Mouse (Mus musculus): ENCODE measurements around the gene Gtf3c4.

The Gtf3c4 gene

GRCm38 (mm10) chr2:28799575-28799974, 40.6 kb downstream of the Gtf3c4 start:
- DNase-seq (ENCODE audit: low spot score in 2 of 2): no peak

GRCm38 (mm10) chr2:28798390-28798789, 41.8 kb downstream of the Gtf3c4 start:
- no peak for DNase-seq (ENCODE audit: low spot score in 2 of 2)

GRCm38 (mm10) chr2:28797490-28798106, 42.6 kb downstream of the Gtf3c4 start:
- no peak for DNase-seq (ENCODE audit: low spot score in 2 of 2)

GRCm38 (mm10) chr2:28796298-28796697, 43.9 kb downstream of the Gtf3c4 start:
- DNase-seq (ENCODE audit: low spot score in 2 of 2): no peak

DNA sequence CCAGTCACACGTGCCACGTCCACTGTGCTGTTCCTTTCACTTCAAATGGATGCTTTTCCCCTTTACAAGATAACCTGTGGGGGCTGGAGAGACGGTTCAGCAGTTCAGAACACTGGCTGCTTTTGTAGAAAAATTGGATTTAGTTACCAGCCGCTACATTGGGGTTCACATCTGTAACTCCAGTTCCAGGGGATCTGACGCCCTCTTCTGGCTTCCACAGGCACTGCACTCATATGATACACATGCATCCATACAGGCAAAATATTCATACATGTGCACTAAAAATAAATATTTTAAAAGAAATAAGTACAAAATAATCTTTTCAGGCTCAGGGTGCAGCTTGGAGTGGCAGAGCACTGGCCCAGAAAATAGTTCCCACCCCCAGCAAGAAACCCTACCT, 45.5 kb downstream of the Gtf3c4 start:
- no peak for DNase-seq (ENCODE audit: low spot score in 2 of 2)

DNA sequence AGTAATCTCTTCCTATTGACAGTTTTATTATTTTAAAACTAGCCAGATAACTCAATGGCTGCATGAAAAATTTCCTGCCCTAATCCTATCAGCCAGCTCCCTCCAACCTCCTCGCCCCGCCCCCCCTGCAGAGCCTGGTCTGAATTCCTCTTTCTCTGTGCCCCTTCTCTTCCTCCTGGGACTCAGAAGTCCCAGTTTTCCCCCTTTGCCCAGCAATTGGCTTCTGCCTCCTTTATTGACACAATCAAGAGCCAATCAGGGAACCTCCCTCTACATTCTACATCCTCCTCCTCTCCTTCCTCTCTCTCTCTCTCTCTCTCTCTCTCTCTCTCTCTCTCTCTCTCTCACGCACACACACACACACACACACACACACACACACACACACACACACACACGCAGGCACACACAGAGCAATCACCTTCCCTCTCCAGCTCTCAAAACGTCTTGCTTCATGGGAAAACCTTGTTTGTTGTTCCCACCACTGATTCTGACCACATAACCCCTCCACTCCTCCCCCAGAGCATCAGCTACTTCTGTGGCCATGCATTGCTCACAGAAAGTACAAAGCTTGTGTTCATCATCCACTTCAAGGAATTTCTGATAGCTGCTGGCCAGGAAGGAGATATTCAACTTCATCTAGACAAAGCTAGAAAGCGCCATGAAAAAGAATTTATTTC, 47.1 kb downstream of the Gtf3c4 start:
- DNase-seq (ENCODE audit: low spot score in 2 of 2): no peak

DNA sequence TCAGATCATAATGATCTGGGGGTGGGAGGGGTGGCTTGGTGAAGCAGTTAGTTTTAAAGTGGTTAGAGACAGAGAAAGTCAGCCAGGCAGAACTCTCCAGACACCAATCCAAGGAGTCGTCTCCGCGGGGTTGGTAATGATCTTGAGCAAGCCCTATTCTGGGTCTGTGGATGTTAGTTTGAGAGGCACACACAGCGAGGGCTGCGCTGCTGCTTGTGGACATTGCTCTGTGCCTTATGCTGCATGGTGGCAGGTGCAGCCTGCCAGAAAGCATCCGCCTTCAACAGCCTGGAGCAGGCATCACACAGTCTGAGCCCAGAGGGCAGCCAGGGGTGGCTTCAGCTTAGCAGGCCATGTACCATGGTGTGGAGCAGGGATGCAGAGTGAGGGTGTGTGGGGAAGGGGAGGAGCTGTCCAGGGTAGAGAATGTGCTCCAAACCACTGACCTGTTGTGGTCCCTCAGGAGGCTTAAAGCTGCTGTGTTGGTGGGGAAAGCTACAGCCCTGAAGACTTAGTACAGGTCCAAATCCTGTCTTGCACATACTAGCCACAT, 53.0 kb downstream of the Gtf3c4 start:
- no peak for DNase-seq (ENCODE audit: low spot score in 2 of 2)

GRCm38 (mm10) chr2:28786355-28787066, 53.6 kb downstream of the Gtf3c4 start:
- DNase-seq (ENCODE audit: low spot score in 2 of 2): no peak

DNA sequence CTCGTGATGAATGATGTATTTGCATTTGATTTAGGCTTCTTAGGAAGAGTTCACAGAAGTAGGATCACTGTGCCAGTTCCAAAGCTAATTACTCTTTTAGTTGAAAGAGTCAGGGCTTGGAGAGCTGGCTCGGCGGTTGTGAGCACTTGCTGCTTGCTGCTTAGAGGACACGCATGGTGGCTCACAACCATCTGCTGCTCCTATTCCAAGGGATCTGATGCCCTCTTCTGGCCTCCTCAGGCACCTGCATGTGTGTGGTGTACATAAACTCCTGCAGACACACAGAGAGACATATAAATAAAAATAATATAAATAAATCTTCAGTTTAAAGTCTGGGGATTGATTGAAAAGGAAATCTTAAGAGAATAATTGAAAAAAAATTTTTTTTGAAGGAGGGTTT, 58.9 kb downstream of the Gtf3c4 start:
- DNase-seq (ENCODE audit: low spot score in 2 of 2): no peak

- no peak for DNase-seq (ENCODE audit: low spot score in 2 of 2)
Measured at GRCm38 (mm10) chr2:28780001-28780782, 60.0 kb downstream of the Gtf3c4 start.

DNA sequence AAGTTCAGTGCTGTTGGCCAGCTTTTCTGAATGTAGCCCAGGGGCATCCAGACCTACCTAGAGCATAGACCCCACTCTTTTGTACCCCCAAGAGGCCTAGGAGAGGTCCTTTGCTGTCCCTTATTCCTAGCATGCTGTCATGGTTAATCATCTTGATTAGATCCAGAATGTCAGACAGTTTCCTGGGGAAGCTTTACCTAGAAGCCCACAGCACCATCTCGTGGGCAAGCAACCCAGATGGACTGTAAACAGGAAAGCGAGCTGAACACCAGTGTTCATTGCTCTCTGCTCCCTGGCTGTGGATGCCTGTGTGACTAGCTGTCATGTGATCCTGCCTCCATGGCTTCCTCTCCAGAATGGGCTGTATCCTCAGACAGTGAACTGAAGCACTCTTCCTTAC, 63.4 kb downstream of the Gtf3c4 start:
- no peak for DNase-seq (ENCODE audit: low spot score in 2 of 2)

DNA sequence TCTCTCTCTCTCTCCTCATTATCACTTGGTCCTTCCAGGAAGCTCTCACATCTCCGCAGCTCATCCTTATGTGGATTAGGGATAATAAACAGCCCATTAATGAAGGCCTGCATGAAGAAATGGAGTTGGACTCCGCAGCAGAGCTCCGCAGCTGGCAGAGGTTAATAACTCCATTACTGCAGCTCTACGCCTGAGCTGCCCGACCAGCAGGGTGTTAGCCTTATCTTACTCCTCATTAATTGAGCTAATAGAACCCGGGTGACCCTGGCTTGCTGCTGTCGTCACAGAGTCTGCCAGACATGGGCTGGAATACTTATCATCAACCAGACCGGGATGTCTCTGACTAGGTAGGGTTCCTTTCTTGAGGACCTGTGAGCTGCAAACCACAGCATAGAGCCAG, 66.1 kb downstream of the Gtf3c4 start:
- DNase-seq (ENCODE audit: low spot score in 2 of 2): no peak
